Mouse (Mus musculus) embryonic facial prominence, embryonic 13.5 days (tissue): ENCODE data around the gene Cdk9. TPM values are rescaled to one million over a fixed set of nuclear protein-coding genes. Genes with fewer than 3 reads are reported as not detected.
A peak's percentile ranks its signal among the peaks of the same experiment; 100 is the strongest.

Experiments used
- ATAC-seq: fragments of 200-750 bp; cut with Nextera tagmentation; 2 replicates; pipeline ENCODE4 v1.8.0; 2017; ENCODE audit warnings: low read depth; ENCODE audit not compliant: insufficient number of reproducible peaks, insufficient read depth, low FRiP score, low TSS enrichment
- H3K27ac ChIP-seq: fragments of 300-500 bp; sonication (generic); 2 replicates; pipeline ENCODE4 v1.5.1; 2015; ENCODE audit warnings: moderate library complexity, mild to moderate bottlenecking, inconsistent platforms
- H3K27me3 ChIP-seq: fragments of 300-500 bp; sonication (generic); 2 replicates; pipeline ENCODE4 v1.6.1; 2015; ENCODE audit warnings: mild to moderate bottlenecking, inconsistent platforms
- H3K36me3 ChIP-seq: fragments of 300-500 bp; sonication (generic); 2 replicates; pipeline ENCODE4 v1.6.1; 2015; ENCODE audit warnings: mild to moderate bottlenecking, inconsistent platforms
- H3K4me1 ChIP-seq: fragments of 300-500 bp; sonication (generic); 2 replicates; pipeline ENCODE4 v1.6.1; 2015; ENCODE audit warnings: inconsistent platforms
- H3K4me2 ChIP-seq: fragments of 300-500 bp; sonication (generic); 2 replicates; pipeline ENCODE4 v1.6.1; 2015; ENCODE audit warnings: moderate library complexity, mild to moderate bottlenecking, inconsistent platforms
- H3K4me3 ChIP-seq: fragments of 300-500 bp; sonication (generic); 2 replicates; pipeline ENCODE4 v1.5.1; 2015; ENCODE audit warnings: mild to moderate bottlenecking, inconsistent platforms
- H3K9ac ChIP-seq: fragments of 300-500 bp; sonication (generic); 2 replicates; pipeline ENCODE4 v1.6.1; 2015; ENCODE audit warnings: mild to moderate bottlenecking, inconsistent platforms
- H3K9me3 ChIP-seq: fragments of 300-500 bp; sonication (generic); 2 replicates; pipeline ENCODE4 v1.6.1; 2016; ENCODE audit warnings: inconsistent platforms
- WGBS: fragments of 180-500 bp; shearing (Covaris S2); methylation state at CpG from one replicate; pipeline ENCODE4 v1.1.7; 2015; ENCODE audit warnings: mixed read lengths; 5-methylcytosine and 5-hydroxymethylcytosine counted together
- polyA plus RNA-seq: library from polyadenylated mRNA; unstranded; fragments of >200 nt; fragmentation: Nextera tagmentation; extraction: Ambion mirVana; gene quantifications from 2 replicates; pipeline ENCODE4 v1.2.1, GENCODE M21; 2015

Gene Cdk9
- polyA plus RNA-seq = 102 and 114 TPM in 2 replicates

DNA sequence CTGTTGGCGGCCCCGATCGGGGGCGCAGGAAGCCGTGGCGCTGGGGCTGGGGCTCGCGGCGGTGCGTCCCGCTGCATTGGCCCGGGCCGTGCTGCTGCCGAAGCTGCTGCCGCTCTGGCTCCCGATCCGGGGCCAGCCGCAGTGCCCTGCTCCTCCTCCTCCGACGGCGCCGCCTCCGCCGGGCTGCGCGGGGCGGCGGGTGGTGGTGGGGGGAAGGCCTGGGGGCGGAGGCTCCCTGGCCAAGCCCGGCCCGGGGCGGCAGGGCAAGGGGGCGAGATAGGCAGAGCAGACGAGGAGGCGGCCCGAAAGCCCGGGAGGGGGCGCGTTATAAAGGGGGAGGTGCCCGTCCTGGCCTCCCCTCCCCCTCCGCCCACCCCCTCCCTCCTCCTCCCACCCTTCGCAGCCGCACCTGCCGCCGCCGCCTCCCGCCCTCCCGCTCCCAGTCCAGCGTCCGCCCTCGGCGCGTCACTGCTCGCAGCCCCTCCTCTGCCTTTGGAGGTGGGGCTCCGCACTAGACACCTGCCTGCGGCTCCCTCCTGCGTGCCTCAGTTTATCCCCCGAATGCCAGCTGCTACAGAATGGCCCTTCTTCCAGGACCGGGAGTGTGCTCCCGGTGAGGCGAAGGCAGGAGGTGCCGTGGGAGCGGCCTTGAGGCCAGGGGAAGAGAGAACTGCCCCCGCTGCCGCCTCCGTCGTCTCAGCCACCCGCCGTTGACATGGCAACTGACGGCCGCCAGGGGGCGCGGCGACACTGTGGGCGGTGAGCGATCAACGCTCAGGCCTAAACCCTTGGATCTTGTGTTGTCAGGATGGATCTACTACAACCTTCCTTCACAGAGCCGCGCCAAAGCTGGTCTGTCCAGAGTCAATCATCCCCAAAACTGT lies at the start of gene Cdk9:
Gene Cdk9, minus strand, starts transcription at position 143 of the 884 bp plus-strand sequence.
- Histone ChIP-seq H3K9ac (peak within 1 kb of the TSS; percentile 88), H3K36me3 (peaks cover 29% of the 10 kb centered on the region), H3K27me3 (no peaks in the 10 kb centered on the region), H3K27ac (peak within 1 kb of the TSS; percentile 97), H3K4me1 (peaks cover 25% of the 10 kb centered on the region), H3K9me3 (no peaks in the 10 kb centered on the region), H3K4me2 (peak within 1 kb of the TSS; percentile 93), H3K4me3 (peak within 1 kb of the TSS; percentile 87)
- WGBS = under 1% methylated on average over 62 of the region's 79 CpGs
- peak; percentile 86 for ATAC-seq

DNA sequence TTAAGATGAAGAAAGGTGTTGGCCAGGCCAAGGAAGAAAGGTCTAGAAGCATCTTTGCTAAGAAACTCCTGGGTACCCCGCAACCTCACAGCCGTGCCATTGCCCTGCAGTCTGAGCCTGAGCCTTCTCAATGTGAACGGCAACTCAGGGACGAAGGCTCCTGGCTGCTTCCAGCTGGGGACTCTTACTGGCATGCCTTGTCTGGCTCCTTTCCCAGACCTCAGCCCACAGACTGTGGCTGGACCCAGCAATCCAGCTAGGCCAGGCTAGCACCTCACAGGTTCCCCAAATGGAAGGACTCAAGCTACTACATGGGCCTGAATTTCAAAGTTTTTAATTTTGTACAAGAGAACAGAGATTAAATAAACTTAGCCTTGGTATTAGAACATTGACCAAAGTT lies 49.0 kb upstream of the Cdk9 start:
- Histone ChIP-seq H3K27me3 (no peaks in the 10 kb centered on the region), H3K9me3 (no peaks in the 10 kb centered on the region), H3K27ac (no peak overlapping the region), H3K9ac (no peak overlapping the region), H3K4me2 (no peak overlapping the region), H3K4me1 (peaks cover 11% of the 10 kb centered on the region), H3K4me3 (no peak overlapping the region), H3K36me3 (peaks cover 30% of the 10 kb centered on the region)
- ATAC-seq = no peak
- 91% methylated on average over 4 of the region's 4 CpGs for WGBS

DNA sequence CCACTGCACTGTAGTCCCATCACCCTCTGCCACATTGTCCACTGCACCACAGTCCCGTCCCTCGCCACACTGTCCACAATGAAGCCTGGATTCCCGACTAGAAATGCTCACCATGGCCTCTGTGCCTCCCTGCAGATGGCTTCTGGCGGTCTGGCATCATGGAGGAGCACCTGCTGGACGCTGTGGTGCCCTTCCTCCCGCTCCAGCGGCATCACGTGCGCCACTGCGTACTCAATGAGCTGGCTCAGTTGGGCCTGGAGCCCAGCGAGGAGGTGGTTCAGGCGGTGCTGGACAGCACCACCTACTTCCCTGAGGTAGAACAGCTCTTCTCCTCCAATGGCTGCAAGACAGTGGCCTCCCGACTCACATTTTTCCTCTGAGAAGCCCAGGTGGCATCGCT lies 48.5 kb upstream of the Cdk9 start:
- 91% methylated on average over 14 of the region's 14 CpGs for WGBS
- Histone ChIP-seq H3K4me3 (no peak overlapping the region), H3K4me2 (no peak overlapping the region), H3K27me3 (no peaks in the 10 kb centered on the region), H3K27ac (no peak overlapping the region), H3K36me3 (peaks cover 30% of the 10 kb centered on the region), H3K4me1 (peaks cover 11% of the 10 kb centered on the region), H3K9ac (no peak overlapping the region), H3K9me3 (no peaks in the 10 kb centered on the region)
- ATAC-seq = no peak

DNA sequence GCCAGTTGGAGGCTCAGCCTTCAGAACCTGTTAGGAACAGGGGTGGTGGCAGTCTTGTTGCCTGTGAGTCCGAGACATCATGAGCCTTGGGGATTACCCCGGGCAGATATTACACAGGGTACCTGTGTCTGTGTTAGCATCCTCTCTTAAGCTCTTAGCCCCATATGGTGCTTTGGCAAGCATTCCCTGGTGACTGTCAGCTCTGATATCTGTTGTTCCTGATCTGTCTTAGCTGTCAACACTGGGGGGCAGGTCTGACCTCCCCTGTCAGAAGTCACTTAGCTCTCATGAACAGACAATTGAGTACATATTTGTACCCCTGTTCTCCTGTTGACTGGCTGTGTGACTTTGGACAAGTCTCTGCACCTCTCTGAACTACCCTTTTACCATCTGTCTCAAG lies 46.1 kb upstream of the Cdk9 start:
- 95% methylated on average over 2 of the region's 2 CpGs for WGBS
- no peaks in the 10 kb centered on the region for H3K27me3 ChIP-seq
- no peaks in the 10 kb centered on the region for H3K9me3 ChIP-seq

DNA sequence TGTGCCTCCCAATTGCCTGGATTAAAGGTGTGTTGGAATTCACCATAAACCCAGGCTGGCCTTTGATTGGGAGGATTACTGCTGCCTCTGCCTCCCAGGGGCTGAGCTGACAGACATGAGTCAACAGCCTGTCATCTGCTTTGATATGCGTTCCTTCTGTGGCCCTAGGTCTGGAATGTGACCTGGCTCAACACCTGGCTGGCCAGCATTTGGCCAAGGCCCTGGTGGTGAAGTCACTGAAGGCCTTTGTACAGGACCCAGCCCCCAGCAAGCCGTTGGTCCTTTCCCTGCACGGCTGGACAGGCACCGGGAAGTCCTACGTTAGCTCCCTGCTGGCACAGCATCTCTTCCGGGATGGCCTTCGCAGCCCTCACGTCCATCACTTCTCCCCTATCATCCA lies 45.6 kb upstream of the Cdk9 start:
- Histone ChIP-seq H3K9me3 (no peaks in the 10 kb centered on the region), H3K4me3 (no peak overlapping the region), H3K4me2 (peak overlapping the region; percentile 58; the same call in 1 of the 2 replicates), H3K36me3 (peaks cover 39% of the 10 kb centered on the region), H3K9ac (peak overlapping the region; percentile 40; the same call in 1 of the 2 replicates), H3K27ac (no peak overlapping the region), H3K27me3 (no peaks in the 10 kb centered on the region), H3K4me1 (peaks cover 11% of the 10 kb centered on the region)
- 66% methylated on average over 8 of the region's 8 CpGs for WGBS
- no peak for ATAC-seq

More for the DNA sequence above, 46.1 kb upstream of the Cdk9 start:
- Histone ChIP-seq H3K36me3 (peaks cover 39% of the 10 kb centered on the region), H3K4me2 (no peak overlapping the region), H3K4me1 (peaks cover 11% of the 10 kb centered on the region), H3K4me3 (no peak overlapping the region), H3K27ac (no peak overlapping the region), H3K9ac (peak overlapping the region; percentile 40; the same call in 1 of the 2 replicates)
- no peak for ATAC-seq

DNA sequence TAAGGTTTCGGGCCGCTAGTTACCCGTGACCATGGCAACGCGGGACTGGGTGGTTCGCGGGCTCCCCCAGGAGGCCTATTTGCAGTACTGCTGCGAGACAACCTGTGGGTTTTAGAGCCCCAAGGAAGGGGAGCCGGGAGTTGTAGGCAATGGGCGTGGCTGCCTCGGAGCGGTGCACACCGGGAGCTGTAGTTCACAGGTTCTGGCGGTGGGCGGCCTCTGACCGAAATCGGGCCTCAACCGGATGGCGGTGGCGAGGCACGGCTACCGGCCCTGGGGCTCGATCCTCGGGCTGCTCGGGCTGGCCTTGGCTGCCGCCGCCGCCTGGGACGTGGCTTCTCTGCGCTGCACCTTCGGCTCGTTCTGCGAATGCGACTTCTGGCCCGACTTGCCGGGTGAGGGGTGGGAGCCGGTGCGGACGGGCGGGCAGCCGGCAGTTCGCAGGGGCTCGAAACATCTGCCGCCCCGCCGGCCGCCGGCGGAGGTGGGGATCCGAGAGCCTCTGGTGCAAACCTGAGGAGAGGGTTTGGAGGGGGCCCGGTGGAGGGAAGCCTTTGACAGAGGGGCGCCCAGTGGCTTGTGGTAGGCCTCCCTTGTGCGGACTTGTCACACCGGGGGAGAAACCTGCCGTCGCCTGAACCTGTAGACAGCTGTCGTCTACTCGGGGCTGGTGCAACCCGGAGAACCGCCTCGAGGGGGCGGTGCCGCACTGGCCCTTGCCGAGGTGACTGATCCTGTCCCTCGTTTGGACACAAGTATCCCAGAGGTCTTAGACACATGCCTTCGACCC lies 44.4 kb upstream of the Cdk9 start, which contains the start of gene Tor2a:
Gene Tor2a, plus strand, starts transcription at position 179 of the 790 bp plus-strand sequence.
- Histone ChIP-seq H3K4me3 (peak within 1 kb of the TSS; percentile 72), H3K4me2 (peak within 1 kb of the TSS; percentile 58), H3K9ac (peak within 1 kb of the TSS; percentile 86), H3K9me3 (no peaks in the 10 kb centered on the region), H3K27ac (peak within 1 kb of the TSS; percentile 89), H3K36me3 (peaks cover 40% of the 10 kb centered on the region), H3K4me1 (peaks cover 11% of the 10 kb centered on the region), H3K27me3 (no peaks in the 10 kb centered on the region)
- under 1% methylated on average over 66 of the region's 66 CpGs for WGBS
- ATAC-seq = peak; percentile 89

DNA sequence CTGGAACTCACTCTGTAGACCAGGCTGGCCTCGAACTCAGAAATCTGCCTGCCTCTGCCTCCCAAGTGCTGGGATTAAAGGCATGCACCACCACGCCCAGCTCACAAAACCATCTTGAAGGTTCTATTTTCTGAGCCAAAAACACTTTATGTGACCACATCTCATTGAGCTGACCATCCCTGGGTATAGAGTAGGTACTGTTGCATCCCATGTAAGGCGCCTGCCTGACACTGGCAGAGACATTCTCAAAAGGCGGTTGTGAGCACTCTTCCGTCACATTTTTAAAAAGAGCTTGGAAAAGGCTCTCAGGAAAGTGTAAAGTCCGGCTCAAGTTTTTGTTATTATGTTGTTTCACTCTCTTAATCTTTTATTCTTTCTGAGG lies 43.8 kb upstream of the Cdk9 start:
- Histone ChIP-seq H3K27me3 (no peaks in the 10 kb centered on the region), H3K9me3 (no peaks in the 10 kb centered on the region), H3K4me2 (peak overlapping the region; percentile 58), H3K9ac (no peak overlapping the region), H3K36me3 (peaks cover 34% of the 10 kb centered on the region), H3K4me1 (peaks cover 14% of the 10 kb centered on the region), H3K27ac (no peak overlapping the region), H3K4me3 (peak overlapping the region; percentile 72; the same call in 1 of the 2 replicates)
- no peak for ATAC-seq
- 31% methylated on average over 6 of the region's 6 CpGs for WGBS

DNA sequence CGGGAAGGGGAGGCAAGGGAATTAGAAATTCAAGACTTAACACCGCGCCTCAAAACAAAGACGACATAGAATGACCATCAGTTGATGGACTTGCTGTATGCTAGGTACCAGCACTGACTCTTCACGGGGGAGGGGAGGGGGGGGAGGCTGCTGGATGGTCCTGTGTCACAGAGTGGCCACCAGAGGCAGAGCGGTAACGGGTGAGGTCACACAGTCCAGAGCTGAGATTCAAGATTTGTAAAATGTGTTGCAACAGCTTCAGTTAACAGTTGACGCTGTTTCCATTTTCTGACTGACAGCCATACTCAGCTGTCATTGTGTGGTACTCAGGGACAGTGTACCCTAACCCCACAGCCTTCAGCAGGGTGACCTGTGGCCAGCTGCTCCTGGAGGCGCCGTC lies 39.3 kb upstream of the Cdk9 start:
- Histone ChIP-seq H3K4me1 (peaks cover 16% of the 10 kb centered on the region), H3K9ac (no peak overlapping the region), H3K4me2 (peak overlapping the region; percentile 64; the same call in 1 of the 2 replicates), H3K27ac (no peak overlapping the region), H3K36me3 (peaks cover 28% of the 10 kb centered on the region), H3K9me3 (no peaks in the 10 kb centered on the region), H3K4me3 (no peak overlapping the region; the same call in 1 of the 2 replicates), H3K27me3 (no peaks in the 10 kb centered on the region)
- 64% methylated on average over 10 of the region's 10 CpGs for WGBS
- no peak for ATAC-seq

DNA sequence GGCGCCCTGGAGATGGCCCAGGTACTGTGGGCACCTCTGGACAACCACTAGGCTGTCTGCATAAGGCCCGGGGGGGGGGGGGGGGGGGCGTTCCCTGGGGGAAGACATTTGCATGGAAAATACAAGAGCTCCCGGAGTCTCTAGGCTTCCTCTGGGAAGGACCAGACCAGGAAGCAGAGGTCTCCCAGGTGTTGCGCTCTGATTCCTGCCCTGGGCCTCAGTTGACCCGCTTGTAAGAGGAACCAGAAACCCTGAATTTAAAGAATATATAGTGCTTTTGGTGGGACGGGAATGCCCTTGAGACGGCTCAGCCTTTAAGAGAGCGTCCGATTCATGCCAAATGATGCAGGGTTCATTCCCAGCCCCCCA lies 38.8 kb upstream of the Cdk9 start:
- H3K27ac ChIP-seq = peak overlapping the region; percentile 16; the same call in 1 of the 2 replicates
- 17% methylated on average over 10 of the region's 10 CpGs for WGBS
- peaks cover 16% of the 10 kb centered on the region for H3K4me1 ChIP-seq
- H3K4me2 ChIP-seq = peak overlapping the region; percentile 64
- no peaks in the 10 kb centered on the region for H3K27me3 ChIP-seq
- H3K9ac ChIP-seq = peak overlapping the region; percentile 59
- ATAC-seq = no peak
- no peaks in the 10 kb centered on the region for H3K9me3 ChIP-seq
- H3K36me3 ChIP-seq = peaks cover 32% of the 10 kb centered on the region
- H3K4me3 ChIP-seq = peak overlapping the region; percentile 41

DNA sequence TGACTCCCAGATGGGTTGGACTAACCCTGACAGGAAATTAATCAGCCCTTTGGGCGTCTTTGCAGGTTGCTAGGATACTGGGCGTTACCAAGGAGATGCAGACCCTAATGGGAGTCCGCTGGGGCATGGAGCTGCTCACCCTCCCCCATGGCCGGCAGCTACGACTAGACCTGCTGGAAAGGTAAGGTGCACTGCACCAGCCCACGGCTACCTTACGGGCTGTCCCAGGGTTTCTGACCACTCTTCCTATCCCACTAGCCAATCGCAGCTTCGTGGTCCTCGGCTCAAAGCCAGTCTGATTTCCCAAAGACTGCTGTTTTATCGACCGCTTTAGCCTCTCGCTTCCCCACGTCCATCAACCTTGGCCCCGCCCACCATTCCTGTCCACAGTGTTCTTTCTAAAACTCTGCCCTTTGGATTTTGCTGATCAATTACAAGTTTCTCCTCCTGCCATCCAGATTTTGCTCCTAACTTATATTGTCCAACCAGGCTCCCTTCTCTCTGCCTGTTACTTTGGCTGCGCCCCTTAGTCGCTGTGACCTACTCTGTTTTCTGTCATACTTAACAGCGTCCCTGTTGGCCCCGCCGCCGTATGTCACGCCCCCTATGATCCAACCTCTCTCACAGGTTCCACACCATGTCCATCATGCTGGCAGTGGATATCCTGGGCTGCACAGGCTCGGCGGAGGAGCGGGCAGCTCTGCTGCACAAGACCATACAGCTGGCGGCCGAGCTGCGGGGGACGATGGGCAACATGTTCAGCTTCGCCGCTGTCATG lies 38.2 kb upstream of the Cdk9 start:
- Histone ChIP-seq H3K36me3 (peaks cover 38% of the 10 kb centered on the region), H3K27ac (peak overlapping the region; percentile 48), H3K9ac (peak overlapping the region; percentile 59)

DNA sequence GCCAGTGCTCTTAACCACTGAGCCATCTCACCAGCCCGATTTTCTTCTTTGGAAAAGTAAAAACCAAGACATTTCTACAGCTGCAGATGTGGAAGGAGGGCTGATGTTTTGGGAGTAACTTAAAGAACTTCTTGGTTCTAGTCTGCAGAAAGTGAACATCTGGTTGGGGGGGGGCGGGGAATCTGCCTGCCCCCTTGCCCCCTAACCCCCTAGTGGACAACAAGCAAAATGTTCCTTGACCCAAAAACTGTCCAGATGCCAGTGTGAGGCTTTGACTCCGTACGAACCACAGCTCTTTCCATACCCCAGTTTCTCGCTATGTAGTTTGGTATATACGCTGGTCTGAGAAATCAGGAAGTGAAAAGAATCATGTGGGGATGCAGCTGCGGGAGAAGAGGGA lies 37.3 kb upstream of the Cdk9 start:
- Histone ChIP-seq H3K9me3 (no peaks in the 10 kb centered on the region), H3K27me3 (no peaks in the 10 kb centered on the region), H3K4me3 (no peak overlapping the region), H3K27ac (no peak overlapping the region), H3K4me1 (peaks cover 16% of the 10 kb centered on the region), H3K4me2 (no peak overlapping the region), H3K9ac (no peak overlapping the region), H3K36me3 (peaks cover 47% of the 10 kb centered on the region)
- ATAC-seq = no peak
- 73% methylated on average over 7 of the region's 7 CpGs for WGBS

More for the DNA sequence above, 38.2 kb upstream of the Cdk9 start:
- Histone ChIP-seq H3K27me3 (no peaks in the 10 kb centered on the region), H3K4me3 (peak overlapping the region; percentile 41), H3K4me2 (peak overlapping the region; percentile 64), H3K4me1 (peaks cover 16% of the 10 kb centered on the region), H3K9me3 (no peaks in the 10 kb centered on the region)
- 6% methylated on average over 31 of the region's 31 CpGs for WGBS
- peak; percentile 68 for ATAC-seq
